Mouse (Mus musculus): ENCODE data around the gene Llph. TPM values are rescaled to one million over a fixed set of nuclear protein-coding genes. Genes with fewer than 3 reads are reported as not detected.

Gene Llph
- polyA plus RNA-seq, 1 experiment from 2014 or later, result 54.5 TPM

GRCm38 (mm10) chr10:120197061-120197835 is 29.6 kb upstream of the Llph start:
- no peaks in the 10 kb centered on the region for H3K9me3 ChIP-seq (ENCODE audit: control insufficient read depth, low read length)
- 77% methylated on average over 14 of the region's 14 CpGs for WGBS
- no peak for ATAC-seq
- 0 out of 2 replicates have a peak, but pooled peaks cover 4% of the 10 kb centered on the region for H3K4me1 ChIP-seq (ENCODE audit: control insufficient read depth, insufficient read depth, low read length)
- H3K4me3 ChIP-seq (ENCODE audit: low read length), result no peak overlapping the region
- no peaks in the 10 kb centered on the region for H3K36me3 ChIP-seq (ENCODE audit: control insufficient read depth, insufficient read depth, low read length)
- H3K9ac ChIP-seq (ENCODE audit: low read depth, low read length), result no peak overlapping the region
- no peak overlapping the region for H3K4me2 ChIP-seq (ENCODE audit: low read depth, low read length)
- H3K27me3 ChIP-seq (replicated peaks; ENCODE audit: control insufficient read depth, insufficient read depth, low read length), result peaks cover 5% of the 10 kb centered on the region; the same call in 1 of the 2 replicates
- no peak overlapping the region for H3K27ac ChIP-seq (ENCODE audit: low read length)

GRCm38 (mm10) chr10:120201131-120201921 is 25.5 kb upstream of the Llph start, which contains the start of gene Tmbim4:
Gene Tmbim4 (plus strand): TSS chr10:120201590.
- H3K27me3 ChIP-seq (replicated peaks; ENCODE audit: control insufficient read depth, insufficient read depth, low read length), result peaks cover 5% of the 10 kb centered on the region; the same call in 1 of the 2 replicates
- peak within 1 kb of the TSS; percentile 41; the same call in 1 of the 2 replicates for H3K27ac ChIP-seq (ENCODE audit: low read length)
- no peaks in the 10 kb centered on the region for H3K36me3 ChIP-seq (ENCODE audit: control insufficient read depth, insufficient read depth, low read length)

GRCm38 (mm10) chr10:120201961-120202402 is 24.9 kb upstream of the Llph start, which contains the start of gene Irak3:
Gene Irak3 (minus strand): TSS chr10:120202130.
- Histone ChIP-seq H3K4me3 (ENCODE audit: low read length) (peak within 1 kb of the TSS; percentile 70), H3K9ac (ENCODE audit: low read depth, low read length) (peak within 1 kb of the TSS; percentile 69), H3K27me3 (replicated peaks; ENCODE audit: control insufficient read depth, insufficient read depth, low read length) (peaks cover 5% of the 10 kb centered on the region; the same call in 1 of the 2 replicates), H3K9me3 (ENCODE audit: control insufficient read depth, low read length) (no peaks in the 10 kb centered on the region), H3K27ac (ENCODE audit: low read length) (peak within 1 kb of the TSS; percentile 41; the same call in 1 of the 2 replicates), H3K36me3 (ENCODE audit: control insufficient read depth, insufficient read depth, low read length) (no peaks in the 10 kb centered on the region), H3K4me2 (ENCODE audit: low read depth, low read length) (peak within 1 kb of the TSS; percentile 97), H3K4me1 (ENCODE audit: control insufficient read depth, insufficient read depth, low read length) (0 out of 2 replicates have a peak, but pooled peaks cover 4% of the 10 kb centered on the region)
- 1% methylated on average over 13 of the region's 13 CpGs for WGBS
- peak; percentile 72 for ATAC-seq

More at GRCm38 (mm10) chr10:120201131-120201921, 25.5 kb upstream of the Llph start, which contains the start of gene Tmbim4:
- 0 out of 2 replicates have a peak, but pooled peaks cover 4% of the 10 kb centered on the region for H3K4me1 ChIP-seq (ENCODE audit: control insufficient read depth, insufficient read depth, low read length)
- ATAC-seq, result peak; percentile 86
- peak within 1 kb of the TSS; percentile 70 for H3K4me3 ChIP-seq (ENCODE audit: low read length)
- H3K9me3 ChIP-seq (ENCODE audit: control insufficient read depth, low read length), result no peaks in the 10 kb centered on the region
- peak within 1 kb of the TSS; percentile 69 for H3K9ac ChIP-seq (ENCODE audit: low read depth, low read length)
- under 1% methylated on average over 65 of the region's 65 CpGs for WGBS
- H3K4me2 ChIP-seq (ENCODE audit: low read depth, low read length), result peak within 1 kb of the TSS; percentile 97

- H3K4me2 ChIP-seq (ENCODE audit: low read depth, low read length), result no peak overlapping the region
- no peak for ATAC-seq
- no peak overlapping the region for H3K4me3 ChIP-seq (ENCODE audit: low read length)
Measured at GRCm38 (mm10) chr10:120202467-120203250, 24.2 kb upstream of the Llph start.

GRCm38 (mm10) chr10:120204591-120205210 is 22.2 kb upstream of the Llph start:
- ATAC-seq, result no peak
- Histone ChIP-seq H3K9me3 (ENCODE audit: control insufficient read depth, low read length) (no peaks in the 10 kb centered on the region), H3K36me3 (ENCODE audit: control insufficient read depth, insufficient read depth, low read length) (no peaks in the 10 kb centered on the region), H3K9ac (ENCODE audit: low read depth, low read length) (no peak overlapping the region), H3K27me3 (replicated peaks; ENCODE audit: control insufficient read depth, insufficient read depth, low read length) (peaks cover 5% of the 10 kb centered on the region; the same call in 1 of the 2 replicates), H3K4me1 (ENCODE audit: control insufficient read depth, insufficient read depth, low read length) (peaks cover 7% of the 10 kb centered on the region; the same call in 1 of the 2 replicates), H3K4me2 (ENCODE audit: low read depth, low read length) (no peak overlapping the region), H3K4me3 (ENCODE audit: low read length) (no peak overlapping the region), H3K27ac (ENCODE audit: low read length) (no peak overlapping the region)
- WGBS, result 83% methylated on average over 13 of the region's 13 CpGs

More at GRCm38 (mm10) chr10:120202467-120203250, 24.2 kb upstream of the Llph start:
- Histone ChIP-seq H3K9ac (ENCODE audit: low read depth, low read length) (no peak overlapping the region), H3K4me1 (ENCODE audit: control insufficient read depth, insufficient read depth, low read length) (0 out of 2 replicates have a peak, but pooled peaks cover 4% of the 10 kb centered on the region), H3K36me3 (ENCODE audit: control insufficient read depth, insufficient read depth, low read length) (no peaks in the 10 kb centered on the region), H3K9me3 (ENCODE audit: control insufficient read depth, low read length) (no peaks in the 10 kb centered on the region), H3K27ac (ENCODE audit: low read length) (no peak overlapping the region), H3K27me3 (replicated peaks; ENCODE audit: control insufficient read depth, insufficient read depth, low read length) (peaks cover 5% of the 10 kb centered on the region; the same call in 1 of the 2 replicates)
- WGBS, result 76% methylated on average over 16 of the region's 16 CpGs

- peaks cover 4% of the 10 kb centered on the region; the same call in 1 of the 2 replicates for H3K9me3 ChIP-seq (ENCODE audit: control insufficient read depth, low read length)
- peaks cover 8% of the 10 kb centered on the region; the same call in 1 of the 2 replicates for H3K4me1 ChIP-seq (ENCODE audit: control insufficient read depth, insufficient read depth, low read length)
- no peaks in the 10 kb centered on the region for H3K27me3 ChIP-seq (replicated peaks; ENCODE audit: control insufficient read depth, insufficient read depth, low read length)
- WGBS, result 90% methylated on average over 8 of the region's 8 CpGs
- H3K27ac ChIP-seq (ENCODE audit: low read length), result no peak overlapping the region
- no peak overlapping the region for H3K4me3 ChIP-seq (ENCODE audit: low read length)
- no peak for ATAC-seq
- H3K36me3 ChIP-seq (ENCODE audit: control insufficient read depth, insufficient read depth, low read length), result no peaks in the 10 kb centered on the region
- no peak overlapping the region for H3K9ac ChIP-seq (ENCODE audit: low read depth, low read length)
- H3K4me2 ChIP-seq (ENCODE audit: low read depth, low read length), result no peak overlapping the region
Measured at GRCm38 (mm10) chr10:120208015-120208414, 18.9 kb upstream of the Llph start.

GRCm38 (mm10) chr10:120208575-120209538 is 18.0 kb upstream of the Llph start:
- H3K9me3 ChIP-seq (ENCODE audit: control insufficient read depth, low read length), result peaks cover 4% of the 10 kb centered on the region; the same call in 1 of the 2 replicates
- H3K4me2 ChIP-seq (ENCODE audit: low read depth, low read length), result peak overlapping the region; percentile 79
- no peaks in the 10 kb centered on the region for H3K27me3 ChIP-seq (replicated peaks; ENCODE audit: control insufficient read depth, insufficient read depth, low read length)
- H3K4me3 ChIP-seq (ENCODE audit: low read length), result peak overlapping the region; percentile 96
- H3K9ac ChIP-seq (ENCODE audit: low read depth, low read length), result peak overlapping the region; percentile 92
- peak; percentile 88 for ATAC-seq
- H3K27ac ChIP-seq (ENCODE audit: low read length), result no peak overlapping the region
- peaks cover 8% of the 10 kb centered on the region; the same call in 1 of the 2 replicates for H3K4me1 ChIP-seq (ENCODE audit: control insufficient read depth, insufficient read depth, low read length)
- 2% methylated on average over 53 of the region's 53 CpGs for WGBS
- no peaks in the 10 kb centered on the region for H3K36me3 ChIP-seq (ENCODE audit: control insufficient read depth, insufficient read depth, low read length)

All from intestine, embryonic 16.5 days (tissue).